In genomic region chr17:56233818-56234469, GRCm38 (mm10) we compare ENCODE assay signal across 8 mouse cellular contexts. TPM values are rescaled to one million over a fixed set of nuclear protein-coding genes. Genes with fewer than 3 reads are reported as not detected.
A peak's percentile ranks its signal among the peaks of the same experiment; 100 is the strongest.
DNase-seq lines count a peak whose midpoint lies in the region; ATAC-seq lines count a peak whose summit lies in the region.

No protein-coding gene starts in this region.

- H3K27ac ChIP-seq in heart, embryonic 10.5 days = no peak overlapping the region
- no peak overlapping the region for H3K27ac ChIP-seq in liver, embryonic 15.5 days (replicated peaks)

- H3K9ac ChIP-seq in liver, embryonic 15.5 days = no peak overlapping the region

- peak; percentile 70 for ATAC-seq in granulocyte monocyte progenitor cell, adult 5-6 weeks (replicated peaks; ENCODE audit: poor library complexity, severe bottlenecking)
- peak; percentile 22; the same call in 1 of the 2 replicates for ATAC-seq in liver, embryonic 15.5 days (ENCODE audit: insufficient read depth)

- no peaks in the 10 kb centered on the region for H3K36me3 ChIP-seq in heart, embryonic 10.5 days
- H3K36me3 ChIP-seq in liver, embryonic 15.5 days (replicated peaks) = no peaks in the 10 kb centered on the region

- H3K9me3 ChIP-seq in heart, embryonic 10.5 days = no peaks in the 10 kb centered on the region
- no peaks in the 10 kb centered on the region for H3K9me3 ChIP-seq in liver, embryonic 15.5 days (replicated peaks)

- DNase-seq in heart, embryonic 10.5 days (ENCODE audit: low spot score) = peak; percentile 83
- no peak for DNase-seq in heart, adult 18-20 months
- DNase-seq in cerebellum, postnatal 36 days = peak; percentile 87 to 91
- peak; percentile 68 to 78 for DNase-seq in kidney, postnatal 36 days
- DNase-seq in right cerebral cortex, postnatal 14 days = peak; percentile 90
- no peak for DNase-seq in urinary bladder, postnatal 4 days (ENCODE audit: low spot score in 2 of 2)

- WGBS in heart, embryonic 10.5 days = 4% methylated on average over 14 of the region's 14 CpGs
- WGBS in liver, embryonic 15.5 days (ENCODE audit: insufficient replicate concordance) = 5% methylated on average over 14 of the region's 14 CpGs

- peaks cover 9% of the 10 kb centered on the region for H3K4me1 ChIP-seq in heart, embryonic 10.5 days
- H3K4me1 ChIP-seq in liver, embryonic 15.5 days (replicated peaks) = peaks cover 6% of the 10 kb centered on the region; the same call in 1 of the 2 replicates

- H3K4me2 ChIP-seq in liver, embryonic 15.5 days = peak overlapping the region; percentile 25; the same call in 1 of the 2 replicates

- peaks cover 4% of the 10 kb centered on the region; the same call in 1 of the 2 replicates for H3K27me3 ChIP-seq in heart, embryonic 10.5 days (ENCODE audit: insufficient read depth, poor library complexity, severe bottlenecking)
- H3K27me3 ChIP-seq in liver, embryonic 15.5 days = no peaks in the 10 kb centered on the region

- 0 out of 2 replicates have a peak overlapping the region, but pooled peaks have one; percentile 24 for H3K4me3 ChIP-seq in heart, embryonic 10.5 days
- H3K4me3 ChIP-seq in liver, embryonic 15.5 days (replicated peaks) = no peak overlapping the region

RNA-seq across cellular contexts. Expression of gene Dpp9, which starts 15.2 kb away (rescaled TPM):
- 31.0 and 34.3 TPM in 2 replicates for polyA plus RNA-seq in heart, embryonic 10.5 days (2016; fragmentation: Nextera tagmentation; extraction: Ambion mirVana)
- 10 to 100 TPM; 43.7 to 44.3 TPM for total RNA-seq in heart, adult 18-20 months (2021)
- 39.7 and 46.0 TPM in 2 replicates for total RNA-seq in granulocyte monocyte progenitor cell, adult 5-6 weeks (2014; fragmentation: Nextera tagmentation)
- total RNA-seq in granulocyte monocyte progenitor cell, adult 5-6 weeks (2017) = 14.0 and 19.6 TPM in 2 replicates
- polyA plus RNA-seq in liver, embryonic 15.5 days (2015; fragmentation: Nextera tagmentation; extraction: Ambion mirVana) = 19.6 and 22.9 TPM in 2 replicates

RNA-seq across cellular contexts. Expression of gene Fem1a, which starts 22.7 kb away (rescaled TPM):
- polyA plus RNA-seq in heart, embryonic 10.5 days (2016; fragmentation: Nextera tagmentation; extraction: Ambion mirVana) = 15.0 and 20.3 TPM in 2 replicates
- 100 to 1,000 TPM; 115 to 117 TPM for total RNA-seq in heart, adult 18-20 months (2021)
- 16.8 and 17.3 TPM in 2 replicates for total RNA-seq in granulocyte monocyte progenitor cell, adult 5-6 weeks (2014; fragmentation: Nextera tagmentation)
- 25.6 and 26.5 TPM in 2 replicates for total RNA-seq in granulocyte monocyte progenitor cell, adult 5-6 weeks (2017)
- 5.7 and 6.4 TPM in 2 replicates for polyA plus RNA-seq in liver, embryonic 15.5 days (2015; fragmentation: Nextera tagmentation; extraction: Ambion mirVana)

RNA-seq across cellular contexts. Expression of gene Ticam1, which starts 42.6 kb away (rescaled TPM):
- polyA plus RNA-seq in heart, embryonic 10.5 days (2016; fragmentation: Nextera tagmentation; extraction: Ambion mirVana) = 6.8 and 9.5 TPM in 2 replicates
- total RNA-seq in heart, adult 18-20 months (2021) = 1 to 10 TPM; 9.1 to 9.2 TPM
- 8.2 and 14.5 TPM in 2 replicates for total RNA-seq in granulocyte monocyte progenitor cell, adult 5-6 weeks (2014; fragmentation: Nextera tagmentation)
- total RNA-seq in granulocyte monocyte progenitor cell, adult 5-6 weeks (2017) = 2.7 and 6.1 TPM in 2 replicates
- 3.2 and 3.7 TPM in 2 replicates for polyA plus RNA-seq in liver, embryonic 15.5 days (2015; fragmentation: Nextera tagmentation; extraction: Ambion mirVana)

RNA-seq across cellular contexts. Expression of gene Mydgf, which starts 50.2 kb away (rescaled TPM):
- 94.2 and 106 TPM in 2 replicates for polyA plus RNA-seq in heart, embryonic 10.5 days (2016; fragmentation: Nextera tagmentation; extraction: Ambion mirVana)
- total RNA-seq in heart, adult 18-20 months (2021) = 10 to 100 TPM; 25.4 to 26.1 TPM
- 62.2 and 62.6 TPM in 2 replicates for total RNA-seq in granulocyte monocyte progenitor cell, adult 5-6 weeks (2014; fragmentation: Nextera tagmentation)
- 51.1 and 54.4 TPM in 2 replicates for total RNA-seq in granulocyte monocyte progenitor cell, adult 5-6 weeks (2017)
- polyA plus RNA-seq in liver, embryonic 15.5 days (2015; fragmentation: Nextera tagmentation; extraction: Ambion mirVana) = 58.6 and 66.4 TPM in 2 replicates

RNA-seq across cellular contexts. Expression of gene Plin3, which starts 58.7 kb away (rescaled TPM):
- 81.7 and 93.2 TPM in 2 replicates for polyA plus RNA-seq in heart, embryonic 10.5 days (2016; fragmentation: Nextera tagmentation; extraction: Ambion mirVana)
- 100 to 1,000 TPM; 178 to 190 TPM for total RNA-seq in heart, adult 18-20 months (2021)
- total RNA-seq in granulocyte monocyte progenitor cell, adult 5-6 weeks (2014; fragmentation: Nextera tagmentation) = 17.0 and 19.3 TPM in 2 replicates
- 29.0 and 29.2 TPM in 2 replicates for total RNA-seq in granulocyte monocyte progenitor cell, adult 5-6 weeks (2017)
- polyA plus RNA-seq in liver, embryonic 15.5 days (2015; fragmentation: Nextera tagmentation; extraction: Ambion mirVana) = 33.3 and 36.0 TPM in 2 replicates

Comparison
In these comparisons a context has a peak if more than half of its experiments do, and no peak if none do; other contexts are left out.
1. DNase-seq: peak in heart, embryonic 10.5 days (single experiment), cerebellum, postnatal 36 days (2 of 2), kidney, postnatal 36 days (2 of 2) and right cerebral cortex, postnatal 14 days (single experiment); none in heart, adult 18-20 months (0 of 2) and urinary bladder, postnatal 4 days (0 of 2).
2. RNA of gene Fem1a, which starts 22.7 kb away (total RNA-seq): 115 to 117 TPM in heart, adult 18-20 months; 16.8 to 26.5 TPM in granulocyte monocyte progenitor cell, adult 5-6 weeks; every median in the first group is over 4 times any median in the second.